7 mouse cellular contexts compared by ENCODE assay signal in genomic region chr12:100276607-100277533, GRCm38 (mm10).
DNase-seq lines count a peak whose midpoint lies in the region; ATAC-seq lines count a peak whose summit lies in the region.

No protein-coding gene starts in this region.

- no peak overlapping the region for H3K4me3 ChIP-seq in embryonic facial prominence, embryonic 13.5 days
- no peak overlapping the region for H3K4me3 ChIP-seq in heart, embryonic 16.5 days (ENCODE audit: low read length)
- H3K4me3 ChIP-seq in midbrain, embryonic 12.5 days, result no peak overlapping the region
- no peak overlapping the region for H3K4me3 ChIP-seq in stomach, embryonic 14.5 days (ENCODE audit: low read depth, low read length)

- no peaks in the 10 kb centered on the region for H3K9me3 ChIP-seq in embryonic facial prominence, embryonic 13.5 days
- no peaks in the 10 kb centered on the region for H3K9me3 ChIP-seq in heart, embryonic 16.5 days (replicated peaks; ENCODE audit: control insufficient read depth, low read length)
- H3K9me3 ChIP-seq in midbrain, embryonic 12.5 days, result no peaks in the 10 kb centered on the region
- H3K9me3 ChIP-seq in stomach, embryonic 14.5 days (ENCODE audit: control insufficient read depth, low read depth, low read length), result no peaks in the 10 kb centered on the region

- peak; percentile 99 for DNase-seq in 3T3-L1 (ENCODE audit: low read depth, low spot score)
- DNase-seq in A20 (ENCODE audit: low read depth, low spot score), result peak; percentile 29
- peak; percentile 70 to 81 for DNase-seq in left cerebral cortex, postnatal 14 days (ENCODE audit: low spot score in 2 of 2)

- H3K27ac ChIP-seq in embryonic facial prominence, embryonic 13.5 days, result peak overlapping the region; percentile 2; the same call in 1 of the 2 replicates
- H3K27ac ChIP-seq in heart, embryonic 16.5 days (ENCODE audit: low read length), result peak overlapping the region; percentile 57
- H3K27ac ChIP-seq in midbrain, embryonic 12.5 days (replicated peaks), result peak overlapping the region; percentile 68
- no peak overlapping the region for H3K27ac ChIP-seq in stomach, embryonic 14.5 days (ENCODE audit: low read length)

- peak overlapping the region; percentile 20; the same call in 1 of the 2 replicates for H3K4me2 ChIP-seq in embryonic facial prominence, embryonic 13.5 days
- no peak overlapping the region for H3K4me2 ChIP-seq in heart, embryonic 16.5 days (ENCODE audit: low read depth, low read length)
- H3K4me2 ChIP-seq in midbrain, embryonic 12.5 days (replicated peaks), result no peak overlapping the region
- no peak overlapping the region for H3K4me2 ChIP-seq in stomach, embryonic 14.5 days (replicated peaks; ENCODE audit: low read depth, low read length)

- ATAC-seq in embryonic facial prominence, embryonic 13.5 days (ENCODE audit: insufficient number of reproducible peaks, insufficient read depth, low FRiP score, low TSS enrichment, low read depth), result no peak
- ATAC-seq in heart, embryonic 16.5 days (replicated peaks; ENCODE audit: extremely low read depth, insufficient read depth, low FRiP score), result 0 out of 2 replicates have a peak, but pooled peaks have one; percentile 10
- peak; percentile 73 for ATAC-seq in midbrain, embryonic 12.5 days (ENCODE audit: low FRiP score, low read depth)
- ATAC-seq in stomach, embryonic 14.5 days (ENCODE audit: insufficient number of reproducible peaks, insufficient read depth, low FRiP score, low read depth), result peak; percentile 44; the same call in 1 of the 2 replicates

- 39% methylated on average over 20 of the region's 20 CpGs for WGBS in embryonic facial prominence, embryonic 13.5 days
- 47% methylated on average over 20 of the region's 20 CpGs for WGBS in heart, embryonic 16.5 days
- 47% methylated on average over 20 of the region's 20 CpGs for WGBS in midbrain, embryonic 12.5 days
- 36% methylated on average over 20 of the region's 20 CpGs for WGBS in stomach, embryonic 14.5 days

- H3K4me1 ChIP-seq in embryonic facial prominence, embryonic 13.5 days, result peaks cover 43% of the 10 kb centered on the region
- H3K4me1 ChIP-seq in heart, embryonic 16.5 days (ENCODE audit: control insufficient read depth, insufficient read depth, low read length), result peaks cover 18% of the 10 kb centered on the region
- H3K4me1 ChIP-seq in midbrain, embryonic 12.5 days, result peaks cover 44% of the 10 kb centered on the region
- H3K4me1 ChIP-seq in stomach, embryonic 14.5 days (ENCODE audit: control insufficient read depth, insufficient read depth, low read length), result peaks cover 18% of the 10 kb centered on the region

- no peaks in the 10 kb centered on the region for H3K36me3 ChIP-seq in embryonic facial prominence, embryonic 13.5 days
- H3K36me3 ChIP-seq in heart, embryonic 16.5 days (ENCODE audit: control insufficient read depth, insufficient read depth), result no peaks in the 10 kb centered on the region
- no peaks in the 10 kb centered on the region for H3K36me3 ChIP-seq in midbrain, embryonic 12.5 days
- no peaks in the 10 kb centered on the region for H3K36me3 ChIP-seq in stomach, embryonic 14.5 days (ENCODE audit: control insufficient read depth, insufficient read depth, low read length)

- intact Hi-C loops in left cerebral cortex, postnatal 14 days (cut with DNase I), result loop anchor here (5.0 kb wide), 1 partner anchor 75 kb away; no protein-coding TSS in a partner anchor

- H3K27me3 ChIP-seq in embryonic facial prominence, embryonic 13.5 days, result no peaks in the 10 kb centered on the region
- H3K27me3 ChIP-seq in heart, embryonic 16.5 days (ENCODE audit: control insufficient read depth, insufficient read depth, low read length), result no peaks in the 10 kb centered on the region
- H3K27me3 ChIP-seq in midbrain, embryonic 12.5 days, result peaks cover 7% of the 10 kb centered on the region; the same call in 1 of the 2 replicates
- H3K27me3 ChIP-seq in stomach, embryonic 14.5 days (ENCODE audit: control insufficient read depth, insufficient read depth, low read length), result no peaks in the 10 kb centered on the region

- no peak overlapping the region for H3K9ac ChIP-seq in embryonic facial prominence, embryonic 13.5 days
- H3K9ac ChIP-seq in heart, embryonic 16.5 days (ENCODE audit: low read length), result no peak overlapping the region
- no peak overlapping the region for H3K9ac ChIP-seq in midbrain, embryonic 12.5 days (replicated peaks)
- no peak overlapping the region for H3K9ac ChIP-seq in stomach, embryonic 14.5 days (replicated peaks; ENCODE audit: low read depth, low read length)

Comparison
In these comparisons a context has a peak if more than half of its experiments do, and no peak if none do; other contexts are left out.
1. DNase-seq: peak in every context shown above with its lines; median percentile 99 in 3T3-L1; 76 in left cerebral cortex, postnatal 14 days; 29 in A20.